Mouse (Mus musculus) frontal cortex, postnatal 14 days (tissue): ENCODE results near the gene Uba52.
A peak's percentile ranks its signal among the peaks of the same experiment; 100 is the strongest.

Source experiments
- DNase-seq, 2 experiments: peaks; one replicate each; pipeline ENCODE4 v3.0.0; 2022; ENCODE audit warnings: low spot score in 2 of 2

The Uba52 gene

GRCm38 (mm10) chr8:70510228-70510915, at the start of gene Uba52:
TSS of gene Uba52 (minus strand) at chr8:70510801.
- peak; percentile 95 to 97 for DNase-seq

DNA sequence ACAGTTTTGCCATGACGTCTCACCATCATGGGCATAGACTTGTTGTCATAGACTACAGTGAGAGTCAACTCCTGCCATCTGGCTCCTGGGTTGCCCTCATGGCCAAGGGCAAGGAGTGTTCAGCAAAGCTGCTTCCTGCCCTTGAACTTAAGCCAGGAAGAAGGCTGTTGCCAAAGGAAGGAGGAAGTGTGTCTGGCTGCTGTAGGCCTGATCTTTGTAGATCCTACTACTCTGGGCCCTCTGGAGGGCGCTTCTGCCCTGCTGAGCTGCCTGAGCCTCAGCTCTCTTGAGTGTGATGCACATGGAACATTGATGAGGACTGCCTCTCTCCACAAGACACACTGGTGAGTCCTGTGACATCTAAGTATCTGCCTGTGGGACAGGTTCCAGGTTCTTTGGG, 49.5 kb upstream of the Uba52 start:
- DNase-seq: no peak

DNA sequence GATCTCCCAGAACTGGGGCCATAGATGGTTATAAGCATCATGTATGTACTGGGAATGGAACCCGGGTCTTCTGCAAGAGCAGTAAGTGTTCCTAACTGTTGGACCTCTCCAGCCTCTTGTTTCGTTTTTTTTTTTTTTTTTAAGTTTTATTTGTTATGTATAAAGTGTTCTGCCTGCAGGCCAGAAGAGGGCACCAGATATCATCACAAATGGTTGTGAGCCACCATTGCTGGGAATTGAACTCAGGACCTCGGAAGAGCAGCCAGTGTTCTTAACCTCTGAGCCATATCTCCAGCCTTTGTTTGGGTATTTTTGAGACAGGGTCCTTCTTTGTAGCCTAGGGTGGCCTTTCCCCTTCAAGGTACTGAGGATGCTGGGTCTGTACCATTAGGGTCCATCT, 48.4 kb upstream of the Uba52 start:
- DNase-seq: no peak

GRCm38 (mm10) chr8:70558334-70558733, 47.7 kb upstream of the Uba52 start:
- no peak for DNase-seq

DNA sequence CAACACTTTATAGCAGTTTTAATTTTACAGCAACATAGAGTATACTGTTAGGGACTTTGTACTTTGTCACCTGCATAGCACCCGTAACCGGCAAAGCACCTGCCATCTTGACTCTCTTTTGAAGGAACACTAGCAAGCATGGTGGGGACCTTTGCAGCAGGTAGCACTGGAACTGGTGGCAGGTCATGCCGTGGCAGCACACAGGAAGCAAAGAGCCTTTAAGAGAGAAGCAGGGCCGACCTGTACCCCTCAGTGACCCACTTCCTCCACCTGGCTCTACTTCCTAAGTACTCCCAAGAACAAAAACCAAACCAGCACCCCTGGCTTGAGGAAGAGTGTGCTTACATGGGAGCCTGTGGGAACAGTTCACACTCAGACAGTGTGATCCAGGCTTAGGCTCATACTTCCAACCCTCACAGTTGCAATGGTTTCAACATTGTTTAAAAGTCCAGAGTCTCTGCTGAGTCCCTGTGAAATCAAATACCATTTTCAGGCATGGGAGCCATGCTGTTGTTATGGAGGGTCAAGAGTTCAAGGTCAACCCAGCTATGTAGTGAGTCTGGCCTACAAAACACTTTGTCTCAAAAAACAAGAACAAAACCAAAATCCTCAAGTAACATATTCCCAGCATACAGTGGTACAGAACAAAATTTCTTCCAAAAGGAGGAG, 44.6 kb upstream of the Uba52 start:
- no peak for DNase-seq

GRCm38 (mm10) chr8:70553740-70554139, 43.1 kb upstream of the Uba52 start:
- no peak for DNase-seq

DNA sequence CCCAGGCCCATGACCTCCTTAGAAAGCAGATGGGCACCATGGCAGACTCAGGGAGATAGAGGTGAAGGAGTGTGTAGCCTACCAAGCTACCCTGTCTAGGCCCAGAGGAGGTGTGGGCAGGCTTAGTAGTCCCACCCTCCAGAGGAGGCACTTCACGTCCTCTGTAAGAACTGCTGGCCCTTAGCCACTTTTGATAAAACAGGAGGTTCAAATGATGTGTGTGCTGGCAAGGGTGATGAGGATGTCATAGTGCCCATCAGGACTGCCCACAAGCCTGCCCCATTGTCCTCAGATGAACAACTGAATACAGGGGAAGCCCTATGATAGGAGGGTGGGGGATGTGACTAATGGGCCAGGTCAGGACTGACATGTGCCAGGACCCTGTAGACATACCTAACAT, 42.2 kb upstream of the Uba52 start:
- DNase-seq: no peak

GRCm38 (mm10) chr8:70551558-70552161, 41.1 kb upstream of the Uba52 start:
- no peak for DNase-seq

GRCm38 (mm10) chr8:70549412-70550184, 39.0 kb upstream of the Uba52 start:
- no peak for DNase-seq

DNA sequence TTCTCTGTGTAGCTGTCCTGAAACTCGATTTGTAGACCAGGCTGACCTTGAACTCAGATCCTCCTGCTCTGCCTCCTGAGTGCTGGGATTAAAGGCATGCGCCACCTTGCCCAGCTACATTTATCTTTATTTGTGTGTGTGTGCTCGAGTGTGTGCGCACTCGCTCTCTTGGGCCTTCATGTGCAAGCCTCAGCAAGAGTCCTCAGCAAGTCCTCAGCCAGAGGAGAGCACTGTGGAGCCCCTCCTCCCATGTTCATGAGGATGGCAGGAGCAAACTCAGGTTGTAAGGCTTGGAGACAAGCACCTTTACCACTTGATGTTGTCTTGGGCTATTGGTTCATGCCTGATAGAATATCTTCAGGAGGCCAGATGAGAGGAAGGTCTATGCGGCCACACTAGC, 37.2 kb upstream of the Uba52 start:
- no peak for DNase-seq

GRCm38 (mm10) chr8:70546412-70546811, 35.8 kb upstream of the Uba52 start:
- no peak for DNase-seq

DNA sequence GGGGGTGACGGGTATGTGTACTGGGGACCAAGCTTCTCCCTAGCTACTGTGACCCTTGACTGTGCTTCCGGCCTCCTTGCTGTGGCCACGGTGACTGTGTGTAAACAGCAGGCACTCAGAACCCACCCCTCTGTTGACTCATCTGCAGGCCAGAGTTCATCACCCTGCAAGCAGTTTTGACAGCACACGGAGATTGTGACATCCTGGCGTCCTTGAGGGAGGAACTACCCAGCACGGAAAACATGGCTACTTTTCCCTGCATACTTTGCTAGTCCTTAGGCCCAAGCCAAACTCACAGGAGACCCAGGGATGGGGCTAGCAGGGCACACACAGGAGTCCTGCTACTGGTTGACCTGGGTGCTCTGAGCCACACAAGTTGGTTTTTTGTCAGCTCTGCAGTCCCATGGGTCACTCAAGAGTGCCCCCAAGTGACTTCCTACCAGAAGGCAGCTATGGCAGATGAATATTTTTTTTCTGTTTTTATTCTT, 33.6 kb upstream of the Uba52 start:
- DNase-seq: no peak

- DNase-seq: no peak
Observed at GRCm38 (mm10) chr8:70541081-70541480, 30.5 kb upstream of the Uba52 start.

- DNase-seq: no peak
Observed at GRCm38 (mm10) chr8:70540507-70541071, 30.0 kb upstream of the Uba52 start.

DNA sequence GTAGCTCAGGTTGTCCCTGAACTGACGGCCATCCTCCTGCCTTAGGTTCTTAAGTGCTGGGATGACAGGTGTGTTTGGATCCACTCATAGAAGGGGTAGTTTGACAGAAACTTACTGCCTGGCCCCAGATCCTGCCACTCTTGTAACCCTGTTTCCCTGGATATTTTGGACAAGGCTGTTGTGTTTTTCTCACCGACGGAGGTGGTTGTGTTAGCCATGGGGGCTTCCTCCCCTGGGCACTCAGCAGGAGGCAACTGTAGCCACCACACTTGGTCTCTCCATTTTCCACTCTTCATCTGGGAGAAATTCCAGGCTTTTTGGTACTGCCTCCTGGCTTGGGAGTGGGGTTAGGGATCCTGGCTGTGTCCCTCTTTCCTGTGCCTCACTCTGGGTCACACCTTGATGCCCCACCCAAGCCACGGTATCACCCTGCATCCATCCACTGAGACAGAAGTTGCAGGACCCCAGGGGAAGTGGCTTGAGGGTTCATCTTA, 29.5 kb upstream of the Uba52 start:
- no peak for DNase-seq

DNA sequence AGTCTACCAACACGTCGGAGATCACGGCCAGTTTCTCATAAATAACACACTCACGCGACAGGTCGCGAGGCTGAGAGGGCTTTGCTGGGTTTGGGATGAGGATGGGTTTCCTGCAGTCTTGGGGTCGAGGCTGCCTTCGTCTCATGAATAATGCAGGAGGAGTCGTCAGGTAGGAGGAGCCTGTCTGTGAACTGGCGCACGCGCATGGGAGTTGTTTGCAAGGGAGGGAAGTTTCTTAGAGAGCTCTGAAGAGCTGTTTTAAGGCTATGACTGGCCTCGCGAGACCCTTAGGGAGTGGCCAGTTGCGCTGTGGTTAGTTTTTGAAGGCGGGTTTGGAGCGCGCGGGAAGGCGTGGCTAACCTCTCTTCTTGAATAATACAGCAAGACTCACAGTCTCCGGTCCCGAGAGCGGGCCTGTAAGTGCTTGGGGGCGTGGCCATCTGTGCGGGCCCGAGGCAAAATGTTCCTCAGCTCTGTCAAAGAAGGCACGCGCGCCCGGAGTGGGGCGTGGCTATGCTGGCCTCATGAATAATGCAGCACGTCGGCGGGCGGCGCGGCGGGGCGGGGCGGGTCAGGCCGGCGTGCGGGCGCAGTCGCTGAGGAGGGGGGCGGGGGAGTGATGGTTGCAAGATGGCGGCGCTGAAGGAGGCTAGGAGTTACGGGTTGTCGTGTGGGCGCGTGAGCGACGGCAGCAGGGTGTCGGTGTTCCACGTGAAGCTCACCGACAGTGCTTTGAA, 28.6 kb upstream of the Uba52 start, which contains the start of gene Ell:
Gene Ell (plus strand): TSS at position 381 of the 737 bp plus-strand sequence.
- DNase-seq: peak; percentile 99 to 100

- DNase-seq: peak; percentile 99 to 100
Observed at GRCm38 (mm10) chr8:70538633-70539076, 28.1 kb upstream of the Uba52 start.

DNA sequence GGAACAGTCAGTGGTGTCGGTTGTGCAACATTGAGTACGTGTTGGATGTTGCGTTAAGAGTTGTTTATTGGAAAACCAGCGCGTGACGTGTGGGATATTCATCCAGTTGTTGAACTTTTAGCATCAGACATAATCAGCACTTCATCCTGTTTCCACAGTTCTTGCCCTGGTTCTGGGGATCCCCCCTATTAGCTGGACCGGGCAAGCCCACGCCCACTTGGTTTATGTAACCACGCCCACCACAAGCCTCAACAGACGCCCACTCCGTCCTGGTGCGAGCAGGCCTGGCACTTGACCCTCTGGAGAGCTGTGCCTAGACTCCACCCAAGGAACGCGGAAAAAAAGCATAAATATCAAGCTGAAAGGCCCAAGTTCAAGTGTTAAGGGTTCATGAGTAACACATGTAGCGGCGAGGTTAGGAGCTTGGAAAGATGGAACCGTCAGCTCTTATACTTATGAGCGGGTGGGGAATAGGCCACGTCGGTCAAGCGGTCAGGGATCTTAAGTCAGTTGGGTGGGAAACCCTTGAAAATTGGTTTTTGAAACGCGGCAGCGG, 27.5 kb upstream of the Uba52 start:
- DNase-seq: peak in 1 of 2 experiments; percentile 44

DNA sequence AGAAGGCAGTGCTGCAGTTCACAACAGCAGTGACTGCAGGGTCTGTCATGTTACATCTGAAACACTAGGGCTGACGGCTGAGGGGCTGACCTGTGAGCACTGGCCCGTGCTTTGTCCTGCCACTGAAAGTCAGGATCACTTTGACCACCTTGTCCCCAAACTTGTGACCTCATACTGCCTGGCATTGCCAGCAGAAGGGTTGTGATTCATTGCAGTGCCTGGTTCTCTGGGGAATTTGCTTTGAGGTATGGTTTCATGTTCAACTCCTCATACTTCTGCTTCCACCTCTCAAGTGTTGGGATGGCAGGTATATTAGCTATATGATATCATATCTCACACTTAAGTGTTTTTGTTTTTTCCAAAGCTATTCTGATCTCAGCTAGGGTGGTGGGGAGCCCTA, 25.1 kb upstream of the Uba52 start:
- DNase-seq: no peak

GRCm38 (mm10) chr8:70535221-70535620, 24.6 kb upstream of the Uba52 start:
- DNase-seq: no peak
